Mouse (Mus musculus) embryonic facial prominence, embryonic 10.5 days (tissue): ENCODE measurements around the gene Tmem72. TPM values are rescaled to one million over a fixed set of nuclear protein-coding genes. Genes with fewer than 3 reads are reported as not detected.
A peak's percentile ranks its signal among the peaks of the same experiment; 100 is the strongest.

Experiments used
- DNase-seq: peaks from one replicate; pipeline ENCODE4 v3.0.0-alpha.2; 2017; ENCODE audit warnings: low spot score
- H3K27ac ChIP-seq: fragments of 300-500 bp; sonication (generic); replicated peaks from 2 replicates; pipeline ENCODE4 v1.5.1; 2016; ENCODE audit warnings: mild to moderate bottlenecking
- H3K27me3 ChIP-seq: fragments of 300-500 bp; sonication (generic); replicated peaks from 2 replicates; pipeline ENCODE4 v1.6.1; 2016; ENCODE audit warnings: low read depth, mild to moderate bottlenecking; ENCODE audit not compliant: poor library complexity, severe bottlenecking
- H3K36me3 ChIP-seq: fragments of 300-500 bp; sonication (generic); replicated peaks from 2 replicates; pipeline ENCODE4 v1.6.1; 2016; ENCODE audit warnings: mild to moderate bottlenecking, moderate library complexity
- H3K4me1 ChIP-seq: fragments of 300-500 bp; sonication (generic); 2 replicates; pipeline ENCODE4 v1.6.1; 2016
- H3K4me3 ChIP-seq: fragments of 300-500 bp; sonication (generic); 2 replicates; pipeline ENCODE4 v1.5.1; 2016; ENCODE audit warnings: mild to moderate bottlenecking, moderate library complexity
- H3K9me3 ChIP-seq: fragments of 300-500 bp; sonication (generic); 2 replicates; pipeline ENCODE4 v1.6.1; 2016; ENCODE audit warnings: mild to moderate bottlenecking
- WGBS: fragments of 180-500 bp; shearing (Covaris S2); methylation state at CpG from one replicate; pipeline ENCODE4 v1.1.7; 2016; 5-methylcytosine and 5-hydroxymethylcytosine counted together
- microRNA-seq: library from miRNA; unstranded; fragments of <30 nt; microRNA quantifications from one replicate; pipeline ENCODE4, GENCODE M21; 2017
- polyA plus RNA-seq: library from polyadenylated mRNA; unstranded; fragments of >200 nt; fragmentation: Nextera tagmentation; extraction: Ambion mirVana; gene quantifications from 2 replicates; pipeline ENCODE4 v1.2.1, GENCODE M21; 2016

The Tmem72 gene
- polyA plus RNA-seq, 1 experiment from 2014 or later: 0.04 TPM

DNA sequence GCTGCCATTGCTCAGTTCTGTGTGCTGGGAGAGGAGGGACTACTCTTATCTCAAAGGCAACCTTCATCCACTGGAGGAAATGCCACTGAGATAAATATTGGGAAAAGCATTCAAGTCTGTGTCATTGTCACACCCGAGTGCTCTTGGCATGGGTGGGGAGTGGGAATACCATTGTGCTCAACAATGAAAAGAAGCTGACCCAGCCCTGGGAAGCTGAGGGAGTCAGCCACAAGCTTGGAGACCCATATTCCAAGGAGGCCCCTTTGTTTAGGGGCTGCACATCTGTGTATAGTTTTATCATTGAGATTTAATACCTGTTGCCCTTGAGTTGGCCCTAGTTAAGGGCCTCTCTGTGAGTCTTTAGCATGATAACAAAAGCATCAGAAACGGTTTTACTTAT lies 77.0 kb downstream of the Tmem72 start:
- no peak for DNase-seq
- WGBS: 75% methylated on average over 2 of the region's 2 CpGs
- no peaks in the 10 kb centered on the region for H3K27me3 ChIP-seq
- no peaks in the 10 kb centered on the region for H3K9me3 ChIP-seq
- H3K27ac ChIP-seq: no peak overlapping the region
- peaks cover 22% of the 10 kb centered on the region for H3K4me1 ChIP-seq
- peaks cover 5% of the 10 kb centered on the region; the same call in 1 of the 2 replicates for H3K36me3 ChIP-seq
- H3K4me3 ChIP-seq: no peak overlapping the region

DNA sequence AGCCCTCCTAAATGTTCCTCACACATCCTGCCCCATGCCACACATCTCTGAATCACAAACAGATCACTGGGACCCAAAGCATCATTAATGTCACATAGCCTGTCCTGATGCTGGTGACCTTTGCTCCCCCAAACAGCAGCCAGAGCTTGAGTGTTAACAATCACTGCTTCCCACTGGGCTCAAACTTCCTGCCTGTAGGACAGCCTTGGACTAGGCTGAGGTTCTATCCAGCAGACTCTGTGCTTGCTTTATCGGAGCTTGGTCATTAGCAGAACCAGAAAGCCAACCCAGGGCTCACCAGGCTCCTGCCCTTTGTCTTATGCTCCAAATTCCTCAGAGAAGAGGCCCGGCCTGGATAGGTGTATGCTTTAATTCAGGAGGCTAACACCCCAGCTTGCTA lies 77.8 kb downstream of the Tmem72 start:
- Histone ChIP-seq H3K27me3 (no peaks in the 10 kb centered on the region), H3K4me1 (peaks cover 22% of the 10 kb centered on the region), H3K27ac (no peak overlapping the region), H3K36me3 (peaks cover 5% of the 10 kb centered on the region; the same call in 1 of the 2 replicates), H3K9me3 (no peaks in the 10 kb centered on the region), H3K4me3 (no peak overlapping the region)
- WGBS: 86% methylated on average over 2 of the region's 2 CpGs
- DNase-seq: no peak

- no peak for DNase-seq
Observed at GRCm38 (mm10) chr6:116637496-116637895, 79.2 kb downstream of the Tmem72 start.

GRCm38 (mm10) chr6:116636581-116637235 lies 80.0 kb downstream of the Tmem72 start:
- Histone ChIP-seq H3K27me3 (no peaks in the 10 kb centered on the region), H3K4me1 (peaks cover 16% of the 10 kb centered on the region), H3K4me3 (no peak overlapping the region), H3K9me3 (no peaks in the 10 kb centered on the region), H3K27ac (no peak overlapping the region), H3K36me3 (peaks cover 5% of the 10 kb centered on the region; the same call in 1 of the 2 replicates)
- 81% methylated on average over 9 of the region's 9 CpGs for WGBS
- DNase-seq: no peak

More at GRCm38 (mm10) chr6:116637496-116637895, 79.2 kb downstream of the Tmem72 start:
- Histone ChIP-seq H3K9me3 (no peaks in the 10 kb centered on the region), H3K4me1 (peaks cover 16% of the 10 kb centered on the region), H3K4me3 (no peak overlapping the region), H3K27me3 (no peaks in the 10 kb centered on the region), H3K36me3 (peaks cover 5% of the 10 kb centered on the region; the same call in 1 of the 2 replicates), H3K27ac (no peak overlapping the region)
- 91% methylated on average over 5 of the region's 5 CpGs for WGBS

- peak; percentile 28 for DNase-seq
- Histone ChIP-seq H3K27ac (peak overlapping the region; percentile 44; the same call in 1 of the 2 replicates), H3K27me3 (no peaks in the 10 kb centered on the region), H3K36me3 (peaks cover 5% of the 10 kb centered on the region; the same call in 1 of the 2 replicates), H3K4me3 (no peak overlapping the region), H3K4me1 (peaks cover 16% of the 10 kb centered on the region), H3K9me3 (no peaks in the 10 kb centered on the region)
- 53% methylated on average over 10 of the region's 10 CpGs for WGBS
Observed at GRCm38 (mm10) chr6:116635251-116636180, 81.2 kb downstream of the Tmem72 start.

DNA sequence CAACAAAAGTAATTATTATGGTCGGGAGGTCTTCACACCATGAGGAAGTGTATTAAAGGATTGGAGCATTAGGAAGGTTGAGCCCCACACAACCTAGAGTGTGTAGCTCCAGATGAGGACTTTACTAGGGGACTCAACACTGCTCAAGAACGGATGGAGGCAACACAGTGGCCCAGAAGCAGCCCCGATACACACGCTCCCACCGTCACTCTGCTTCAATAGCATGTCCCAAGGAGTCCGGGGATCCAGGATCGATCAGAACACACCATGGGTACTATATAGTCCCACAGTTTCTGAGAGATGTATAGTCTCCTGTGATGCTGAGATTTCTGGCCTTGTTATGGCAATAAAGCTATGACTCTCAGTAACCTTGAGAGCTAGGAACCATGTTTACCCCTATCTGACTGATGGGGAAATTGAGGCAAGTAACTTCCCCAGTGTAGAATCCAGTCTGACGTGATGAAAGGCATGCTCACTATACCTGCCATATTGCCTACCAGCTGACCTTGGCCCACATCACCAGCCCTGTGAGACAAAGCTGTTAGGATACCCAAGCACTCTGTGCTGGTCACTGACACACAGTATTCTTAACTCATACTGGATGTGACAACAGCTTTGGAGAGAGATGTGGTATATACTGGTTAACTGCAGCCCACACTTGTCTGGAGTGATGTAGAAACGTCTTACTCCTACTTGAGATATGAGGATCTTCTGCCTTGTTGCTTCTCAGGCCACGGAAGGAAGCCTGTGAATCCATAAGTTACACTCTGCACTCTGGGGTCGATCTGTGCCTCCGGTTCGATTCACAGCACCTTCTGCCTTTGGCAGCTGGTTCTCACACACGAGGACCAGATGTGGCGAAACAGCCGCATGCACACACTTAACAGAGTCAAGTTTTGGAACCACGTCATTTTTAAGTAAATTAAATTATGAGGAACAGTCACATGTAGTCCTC lies 82.7 kb downstream of the Tmem72 start:
- H3K4me1 ChIP-seq: peaks cover 20% of the 10 kb centered on the region
- no peaks in the 10 kb centered on the region for H3K27me3 ChIP-seq
- peaks cover 5% of the 10 kb centered on the region; the same call in 1 of the 2 replicates for H3K36me3 ChIP-seq
- DNase-seq: no peak
- no peak overlapping the region for H3K27ac ChIP-seq
- H3K9me3 ChIP-seq: no peaks in the 10 kb centered on the region
- 88% methylated on average over 17 of the region's 17 CpGs for WGBS
- no peak overlapping the region for H3K4me3 ChIP-seq

DNA sequence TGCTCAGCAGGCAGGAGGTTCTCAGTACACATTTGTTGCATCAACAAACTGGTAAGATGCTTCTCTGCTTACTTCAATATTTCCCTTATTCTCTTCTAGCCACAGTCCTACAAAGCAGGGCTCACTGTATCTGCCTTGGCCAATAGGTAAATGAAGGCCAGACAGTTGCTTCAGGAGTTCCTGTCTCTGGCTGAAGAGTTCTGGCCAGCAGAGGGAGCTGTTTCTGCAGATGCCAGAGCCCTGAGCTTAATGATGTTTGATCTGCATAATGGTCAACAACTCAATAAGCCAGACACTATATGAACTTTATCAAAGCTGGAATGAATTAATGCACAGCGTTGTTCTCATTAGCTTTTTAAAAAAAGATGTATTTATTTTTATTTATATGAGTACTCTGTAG lies 84.6 kb downstream of the Tmem72 start:
- WGBS: 49% methylated on average over 1 of the region's 1 CpGs
- H3K27me3 ChIP-seq: no peaks in the 10 kb centered on the region
- H3K36me3 ChIP-seq: peaks cover 2% of the 10 kb centered on the region
- H3K27ac ChIP-seq: no peak overlapping the region
- no peaks in the 10 kb centered on the region for H3K9me3 ChIP-seq
- peak; percentile 67 for DNase-seq
- H3K4me3 ChIP-seq: no peak overlapping the region
- peaks cover 21% of the 10 kb centered on the region for H3K4me1 ChIP-seq

GRCm38 (mm10) chr6:116629766-116630165 lies 86.9 kb downstream of the Tmem72 start:
- WGBS: 92% methylated on average over 10 of the region's 10 CpGs
- H3K4me1 ChIP-seq: peaks cover 11% of the 10 kb centered on the region
- no peaks in the 10 kb centered on the region for H3K27me3 ChIP-seq
- peaks cover 25% of the 10 kb centered on the region for H3K36me3 ChIP-seq
- no peak for DNase-seq
- peak overlapping the region; percentile 35; the same call in 1 of the 2 replicates for H3K27ac ChIP-seq
- H3K9me3 ChIP-seq: no peaks in the 10 kb centered on the region
- no peak overlapping the region for H3K4me3 ChIP-seq

Small RNA genes within 50 kb of the gene (microRNA-seq; reads per million reads assigned to microRNA genes)
- not detected for gene Mir7043

Other genes with a start within 250 kb of the Tmem72 start
- not detected in 2 replicates for gene Olfr211, start 227.8 kb downstream of the Tmem72 start, polyA plus RNA-seq
- not detected in 2 replicates for gene Olfr212, start 210.4 kb downstream of the Tmem72 start, polyA plus RNA-seq
- gene Olfr213, start 178.5 kb downstream of the Tmem72 start, polyA plus RNA-seq: not detected in 2 replicates
- 0.64 and 0.85 TPM in 2 replicates for gene Gm5580, start 165.8 kb downstream of the Tmem72 start, polyA plus RNA-seq
- gene Olfr214, start 162.7 kb downstream of the Tmem72 start, polyA plus RNA-seq: not detected in 2 replicates
- gene Olfr215, start 132.7 kb downstream of the Tmem72 start, polyA plus RNA-seq: not detected in 2 replicates
- 267 TPM in 2 replicates for gene Zfp422, start 87.9 kb downstream of the Tmem72 start, polyA plus RNA-seq
- 16.5 and 20.6 TPM in 2 replicates for gene Depp1, start 66.3 kb downstream of the Tmem72 start, polyA plus RNA-seq
- 12.8 and 19.0 TPM in 2 replicates for gene Rassf4, start 43.0 kb downstream of the Tmem72 start, polyA plus RNA-seq